Mouse (Mus musculus): ENCODE measurements around the gene Dapk3. TPM values are rescaled to one million over a fixed set of nuclear protein-coding genes. Genes with fewer than 3 reads are reported as not detected.

The Dapk3 gene
- polyA plus RNA-seq, 1 experiment from 2014 or later, result 17.8 TPM

Other genes starting within 250 kb of the Dapk3 start
- 0.36 and 0.41 TPM in 2 replicates for gene Gng7, start 168.1 kb upstream of the Dapk3 start, polyA plus RNA-seq (2015; fragmentation: Nextera tagmentation; extraction: Ambion mirVana)
- 0.07 TPM in 1 of 2 replicates, not detected in the other for gene Diras1, start 157.3 kb upstream of the Dapk3 start, polyA plus RNA-seq (2015; fragmentation: Nextera tagmentation; extraction: Ambion mirVana)
- gene Slc39a3, start 145.6 kb upstream of the Dapk3 start, polyA plus RNA-seq (2015; fragmentation: Nextera tagmentation; extraction: Ambion mirVana), result 5.6 and 6.5 TPM in 2 replicates
- gene Sgta, start 122.8 kb upstream of the Dapk3 start, polyA plus RNA-seq (2015; fragmentation: Nextera tagmentation; extraction: Ambion mirVana), result 57.0 and 62.9 TPM in 2 replicates
- 19.4 and 21.1 TPM in 2 replicates for gene Thop1, start 113.0 kb upstream of the Dapk3 start, polyA plus RNA-seq (2015; fragmentation: Nextera tagmentation; extraction: Ambion mirVana)
- gene Creb3l3, start 84.1 kb upstream of the Dapk3 start, polyA plus RNA-seq (2015; fragmentation: Nextera tagmentation; extraction: Ambion mirVana), result 32.9 and 36.3 TPM in 2 replicates
- gene Map2k2, start 77.1 kb upstream of the Dapk3 start, polyA plus RNA-seq (2015; fragmentation: Nextera tagmentation; extraction: Ambion mirVana), result 111 and 117 TPM in 2 replicates
- 47.6 and 56.9 TPM in 2 replicates for gene Zbtb7a, start 47.8 kb upstream of the Dapk3 start, polyA plus RNA-seq (2015; fragmentation: Nextera tagmentation; extraction: Ambion mirVana)
- 26.0 and 32.6 TPM in 2 replicates for gene Pias4, start 15.1 kb upstream of the Dapk3 start, polyA plus RNA-seq (2015; fragmentation: Nextera tagmentation; extraction: Ambion mirVana)
- gene Eef2, start 6.4 kb upstream of the Dapk3 start, polyA plus RNA-seq (2015; fragmentation: Nextera tagmentation; extraction: Ambion mirVana), result 270 and 306 TPM in 2 replicates
- 0.07 TPM in 1 of 2 replicates, not detected in the other for gene 4930442H23Rik, start 844 bp downstream of the Dapk3 start, polyA plus RNA-seq (2015; fragmentation: Nextera tagmentation; extraction: Ambion mirVana)
- 0.09 TPM in 1 of 2 replicates, not detected in the other for gene Nmrk2, start 19.0 kb downstream of the Dapk3 start, polyA plus RNA-seq (2015; fragmentation: Nextera tagmentation; extraction: Ambion mirVana)
- not detected in 2 replicates for gene Atcay, start 47.8 kb downstream of the Dapk3 start, polyA plus RNA-seq (2015; fragmentation: Nextera tagmentation; extraction: Ambion mirVana)
- 0.31 TPM in 2 replicates for gene Zfr2, start 50.1 kb downstream of the Dapk3 start, polyA plus RNA-seq (2015; fragmentation: Nextera tagmentation; extraction: Ambion mirVana)
- gene Matk, start 69.9 kb downstream of the Dapk3 start, polyA plus RNA-seq (2015; fragmentation: Nextera tagmentation; extraction: Ambion mirVana), result 1.9 and 2.1 TPM in 2 replicates
- gene Mrpl54, start 83.9 kb downstream of the Dapk3 start, polyA plus RNA-seq (2015; fragmentation: Nextera tagmentation; extraction: Ambion mirVana), result 78.7 and 92.2 TPM in 2 replicates
- gene Apba3, start 84.0 kb downstream of the Dapk3 start, polyA plus RNA-seq (2015; fragmentation: Nextera tagmentation; extraction: Ambion mirVana), result 24.0 and 27.3 TPM in 2 replicates
- gene Tjp3, start 108.6 kb downstream of the Dapk3 start, polyA plus RNA-seq (2015; fragmentation: Nextera tagmentation; extraction: Ambion mirVana), result 0.93 and 1.4 TPM in 2 replicates
- 13.4 and 15.2 TPM in 2 replicates for gene Pip5k1c, start 110.0 kb downstream of the Dapk3 start, polyA plus RNA-seq (2015; fragmentation: Nextera tagmentation; extraction: Ambion mirVana)
- gene Cactin, start 138.1 kb downstream of the Dapk3 start, polyA plus RNA-seq (2015; fragmentation: Nextera tagmentation; extraction: Ambion mirVana), result 24.3 and 29.5 TPM in 2 replicates
- 4.0 and 5.0 TPM in 2 replicates for gene Tbxa2r, start 145.7 kb downstream of the Dapk3 start, polyA plus RNA-seq (2015; fragmentation: Nextera tagmentation; extraction: Ambion mirVana)
- not detected in 2 replicates for gene Gipc3, start 160.3 kb downstream of the Dapk3 start, polyA plus RNA-seq (2015; fragmentation: Nextera tagmentation; extraction: Ambion mirVana)
- gene Hmg20b, start 167.5 kb downstream of the Dapk3 start, polyA plus RNA-seq (2015; fragmentation: Nextera tagmentation; extraction: Ambion mirVana), result 22.3 and 22.6 TPM in 2 replicates
- gene Mfsd12, start 174.5 kb downstream of the Dapk3 start, polyA plus RNA-seq (2015; fragmentation: Nextera tagmentation; extraction: Ambion mirVana), result 15.0 and 16.5 TPM in 2 replicates
- 2.3 and 2.9 TPM in 2 replicates for gene 4930404N11Rik, start 182.8 kb downstream of the Dapk3 start, polyA plus RNA-seq (2015; fragmentation: Nextera tagmentation; extraction: Ambion mirVana)
- gene Fzr1, start 195.5 kb downstream of the Dapk3 start, polyA plus RNA-seq (2015; fragmentation: Nextera tagmentation; extraction: Ambion mirVana), result 127 and 147 TPM in 2 replicates
- 50.9 and 56.2 TPM in 2 replicates for gene Dohh, start 201.4 kb downstream of the Dapk3 start, polyA plus RNA-seq (2015; fragmentation: Nextera tagmentation; extraction: Ambion mirVana)
- 0.75 and 0.88 TPM in 2 replicates for gene Gm48551, start 201.5 kb downstream of the Dapk3 start, polyA plus RNA-seq (2015; fragmentation: Nextera tagmentation; extraction: Ambion mirVana)
- 0.56 TPM in 1 of 2 replicates, not detected in the other for gene Gm48552, start 206.0 kb downstream of the Dapk3 start, polyA plus RNA-seq (2015; fragmentation: Nextera tagmentation; extraction: Ambion mirVana)
- 1.9 and 2.3 TPM in 2 replicates for gene Smim24, start 210.0 kb downstream of the Dapk3 start, polyA plus RNA-seq (2015; fragmentation: Nextera tagmentation; extraction: Ambion mirVana)